Mouse (Mus musculus) thymus, postnatal 25 days (tissue): Measurements from ENCODE around the gene Tapbpl.
A peak's percentile ranks its signal among the peaks of the same experiment; 100 is the strongest.

Source experiments
- DNase-seq: peaks from one replicate; pipeline ENCODE4 v3.0.0; 2022

Tapbpl gene

DNA sequence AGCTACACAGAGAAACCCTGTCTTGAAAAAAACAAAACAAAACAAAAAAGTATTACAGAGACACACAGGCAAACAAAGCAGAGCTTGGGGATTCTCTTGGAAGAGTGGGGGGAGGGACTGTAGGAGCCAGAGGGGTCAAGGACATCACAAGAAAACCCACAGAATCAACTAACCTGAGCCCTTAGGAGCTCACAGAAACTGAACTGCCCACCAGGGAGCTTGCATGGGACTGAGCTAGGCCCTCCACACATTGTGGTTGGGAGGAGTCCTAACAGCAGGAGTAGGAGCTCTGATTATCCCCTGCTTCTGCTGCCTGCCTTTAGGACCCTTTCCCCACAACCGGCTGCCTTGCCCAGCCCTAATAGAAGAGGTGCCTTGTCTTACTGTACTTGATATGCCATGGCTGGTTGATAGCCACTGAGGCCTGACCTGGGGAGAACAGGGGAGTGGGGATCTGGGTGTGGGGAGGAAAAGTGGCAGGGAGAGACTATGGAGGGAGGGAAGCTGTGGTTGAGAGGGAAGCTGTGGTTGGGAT, 36.1 kb downstream of the Tapbpl start:
- no peak for DNase-seq

- no peak for DNase-seq
Measured at GRCm38 (mm10) chr6:125193390-125193789, 38.3 kb downstream of the Tapbpl start.

- no peak for DNase-seq
Measured at GRCm38 (mm10) chr6:125192841-125193240, 38.8 kb downstream of the Tapbpl start.

DNA sequence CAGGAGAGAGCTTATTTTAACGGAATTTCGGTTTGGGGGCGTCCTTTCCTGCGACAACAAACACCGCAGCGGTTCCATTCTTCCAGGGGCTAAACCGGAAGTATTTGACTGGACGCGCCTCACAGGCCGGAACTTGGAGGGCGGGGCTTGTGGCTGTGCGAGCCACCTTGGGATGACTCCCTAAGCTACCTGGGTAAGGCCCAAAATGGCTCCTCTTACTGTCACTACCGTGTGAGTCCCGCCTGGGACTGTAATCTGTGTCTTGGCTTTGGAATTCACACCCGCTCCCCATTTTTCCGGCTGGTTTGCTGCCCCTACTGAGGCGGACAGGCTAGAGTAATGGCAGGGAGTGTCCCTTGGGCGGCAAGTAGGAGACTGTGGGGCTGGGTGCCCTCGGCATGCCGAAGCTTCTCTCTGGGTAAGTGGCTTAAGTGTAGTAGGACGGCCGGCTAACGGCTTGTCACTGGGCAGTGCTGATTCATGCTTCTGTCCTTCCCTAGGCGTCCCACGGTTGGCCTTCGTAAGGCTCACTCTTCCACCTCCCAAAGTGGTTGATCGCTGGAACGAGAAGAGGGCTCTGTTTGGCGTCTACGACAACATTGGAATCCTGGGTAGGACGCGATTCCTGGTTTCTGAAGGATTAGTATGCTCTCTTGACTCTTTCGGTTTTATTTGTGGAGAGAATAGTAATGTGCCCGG, 39.5 kb downstream of the Tapbpl start:
- peak; percentile 88 for DNase-seq

- peak; percentile 98 for DNase-seq
Measured at GRCm38 (mm10) chr6:125191332-125192015, 40.2 kb downstream of the Tapbpl start, which contains the start of the genes Ncapd2 and Mrpl51. Gene Ncapd2 (minus strand): TSS chr6:125191701. Gene Mrpl51 (plus strand): TSS chr6:125191801.

- no peak for DNase-seq
Measured at GRCm38 (mm10) chr6:125190816-125191215, 40.8 kb downstream of the Tapbpl start.

- DNase-seq, result no peak
Measured at GRCm38 (mm10) chr6:125186203-125186602, 45.5 kb downstream of the Tapbpl start.

DNA sequence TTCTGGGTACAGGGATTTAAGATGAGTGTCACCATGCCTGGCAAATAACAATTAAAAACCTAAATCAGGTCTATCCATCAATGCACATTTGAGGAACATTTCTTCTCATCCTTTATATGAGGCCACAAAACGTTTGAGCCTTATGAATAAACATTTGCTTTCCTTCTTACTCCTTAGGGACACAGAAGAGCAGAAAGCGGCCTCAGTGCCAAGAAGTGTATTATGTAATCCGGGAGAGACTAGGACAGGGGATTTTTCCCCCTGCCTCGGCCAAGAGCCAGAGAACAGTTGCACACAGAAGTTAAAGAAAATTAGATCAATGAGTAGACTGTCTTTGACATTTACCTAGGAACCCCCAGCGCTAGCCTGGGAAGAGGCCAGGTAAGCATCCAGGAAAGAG, 49.5 kb downstream of the Tapbpl start:
- DNase-seq, result no peak

DNA sequence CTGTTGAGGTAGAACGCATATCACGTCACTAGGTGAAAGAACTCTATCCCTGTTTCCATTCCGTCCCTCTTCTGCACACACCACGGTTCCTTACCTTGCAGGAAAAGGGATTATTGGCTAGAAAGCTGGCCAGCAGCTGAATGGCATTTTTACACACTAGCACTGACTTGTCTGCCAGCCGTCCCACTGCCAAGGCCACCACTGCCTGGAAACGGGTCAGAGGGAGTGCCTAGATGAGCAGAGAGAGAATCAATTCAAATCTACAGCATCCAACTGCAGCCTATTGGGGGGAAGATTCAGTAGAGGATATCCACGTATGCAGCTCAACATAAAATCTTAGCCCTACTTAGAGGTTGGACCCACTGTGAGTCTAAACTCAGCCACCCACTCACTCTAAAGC, 52.1 kb downstream of the Tapbpl start:
- DNase-seq, result no peak

GRCm38 (mm10) chr6:125175469-125175868, 56.2 kb downstream of the Tapbpl start:
- no peak for DNase-seq
